Mouse (Mus musculus) stomach, postnatal 0 days (tissue): Measurements from ENCODE around the gene Aspg.

ENCODE experiments used
- CTCF ChIP-seq: IDR thresholded peaks from 2 replicates; pipeline ENCODE4 v1.5.1; 2016; ENCODE audit warnings: antibody characterized with exemption, low read depth, mild to moderate bottlenecking, moderate library complexity
- EP300 ChIP-seq: optimal IDR thresholded peaks from 2 replicates; pipeline ENCODE3; 2016; ENCODE audit warnings: antibody characterized with exemption

GRCm38 (mm10) chr12:112147365-112147764 lies 40.9 kb downstream of the Aspg start:
- no peak for TF ChIP-seq CTCF
- no peak for TF ChIP-seq EP300
